Mouse (Mus musculus) CD4-positive, CD25-positive, alpha-beta regulatory T cell, adult 4 months (primary cell): ENCODE measurements around the gene Tagap1. TPM values are rescaled to one million over a fixed set of nuclear protein-coding genes. Genes with fewer than 3 reads are reported as not detected.
"Not testable (repeated sequence)": the region's sequence is repeated elsewhere in the genome, so short reads cannot be mapped to it uniquely, and the experiment has no call there.

ENCODE experiments used
- ATAC-seq: one replicate; pipeline ENCODE4 v1.8.0; 2017
- polyA plus RNA-seq, 2 experiments: library from polyadenylated mRNA; unstranded; fragments of 100-300 nt; shearing (Covaris generic); gene quantifications; one replicate each; pipeline ENCODE4 v1.2.1; 2017

The Tagap1 gene
- polyA plus RNA-seq, 2 experiments from 2014 or later: 52.7 to 56.8 TPM

- ATAC-seq: peak; percentile 86
Observed at GRCm38 (mm10) chr17:6961181-6962000, 435 bp upstream of the Tagap1 start.

- ATAC-seq: not testable (repeated sequence)
Observed at GRCm38 (mm10) chr17:6960349-6960748, 607 bp downstream of the Tagap1 start.

DNA sequence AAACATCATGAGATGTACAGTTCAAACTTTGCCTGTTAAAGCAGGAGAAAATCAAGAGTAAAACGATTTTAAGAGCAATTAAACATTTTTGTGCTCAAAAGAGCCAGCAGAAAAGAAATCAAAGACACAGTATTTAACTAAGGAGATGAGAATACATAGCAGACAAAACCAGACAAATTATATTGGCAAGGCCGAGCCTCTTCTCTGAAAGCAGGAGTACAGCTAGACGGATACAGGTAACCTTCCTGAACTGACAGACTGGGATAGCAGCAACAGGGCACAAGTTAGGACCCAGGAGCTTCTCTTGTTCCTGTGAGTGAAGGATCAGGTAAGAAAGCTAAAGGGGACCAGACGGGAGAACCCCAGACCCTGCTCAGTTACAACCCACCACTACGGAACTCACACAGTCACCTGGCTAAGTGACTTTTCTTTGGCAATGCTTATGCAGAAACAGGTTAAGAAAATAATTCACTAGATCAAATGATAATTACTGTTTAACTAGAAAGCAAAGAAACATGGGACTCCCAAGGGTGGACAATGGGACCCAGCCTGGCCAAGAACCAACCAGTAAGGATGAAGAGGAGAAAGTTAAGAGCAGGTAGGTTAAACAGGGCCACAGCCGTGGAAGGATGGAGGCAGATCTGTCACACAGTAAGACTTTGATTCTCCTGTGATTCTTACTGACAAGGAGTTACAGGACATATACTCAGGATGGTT is 1.3 kb downstream of the Tagap1 start:
- not testable (repeated sequence) for ATAC-seq

DNA sequence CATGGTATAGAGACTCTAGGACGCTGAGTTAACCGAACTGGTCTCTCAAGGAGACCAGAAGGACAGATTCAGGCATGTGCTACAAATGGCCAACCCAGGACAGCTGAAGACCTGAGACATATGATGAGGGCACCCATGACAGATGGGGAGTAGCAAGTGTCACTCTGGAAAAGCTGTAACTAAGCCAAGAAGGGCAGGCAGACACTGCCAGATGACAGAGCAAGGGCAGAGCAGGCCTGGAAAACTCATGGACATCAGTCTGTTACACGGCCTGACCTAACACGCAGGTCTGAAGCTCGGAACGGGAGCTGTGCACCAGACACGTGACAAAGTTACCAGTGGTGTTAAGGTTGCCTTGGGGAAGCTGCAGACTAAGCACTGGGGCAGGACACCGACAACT is 2.1 kb downstream of the Tagap1 start:
- not testable (repeated sequence) for ATAC-seq

DNA sequence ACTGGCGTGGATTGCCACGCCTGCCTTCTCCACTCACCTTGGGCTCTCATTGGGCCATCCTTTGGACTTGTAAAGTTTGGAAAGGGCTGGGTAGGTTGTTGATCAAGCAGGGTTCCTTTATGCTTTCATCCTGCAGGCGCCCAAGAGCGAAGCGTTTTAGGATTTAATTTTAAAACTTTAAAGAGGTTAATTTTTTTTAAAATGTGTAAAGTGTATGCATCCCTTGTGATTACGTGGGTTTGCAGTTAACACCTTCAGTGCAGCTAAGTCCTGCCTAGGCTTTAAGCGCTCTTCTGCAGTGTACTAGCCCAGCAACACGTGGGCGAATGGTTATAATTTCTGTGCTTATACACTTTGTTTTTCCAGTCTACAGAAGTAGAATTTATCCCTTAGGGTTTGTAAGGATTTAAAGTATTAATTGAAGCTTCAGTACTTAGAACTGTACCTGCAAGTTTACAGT is 12.2 kb downstream of the Tagap1 start:
- not testable (repeated sequence) for ATAC-seq

DNA sequence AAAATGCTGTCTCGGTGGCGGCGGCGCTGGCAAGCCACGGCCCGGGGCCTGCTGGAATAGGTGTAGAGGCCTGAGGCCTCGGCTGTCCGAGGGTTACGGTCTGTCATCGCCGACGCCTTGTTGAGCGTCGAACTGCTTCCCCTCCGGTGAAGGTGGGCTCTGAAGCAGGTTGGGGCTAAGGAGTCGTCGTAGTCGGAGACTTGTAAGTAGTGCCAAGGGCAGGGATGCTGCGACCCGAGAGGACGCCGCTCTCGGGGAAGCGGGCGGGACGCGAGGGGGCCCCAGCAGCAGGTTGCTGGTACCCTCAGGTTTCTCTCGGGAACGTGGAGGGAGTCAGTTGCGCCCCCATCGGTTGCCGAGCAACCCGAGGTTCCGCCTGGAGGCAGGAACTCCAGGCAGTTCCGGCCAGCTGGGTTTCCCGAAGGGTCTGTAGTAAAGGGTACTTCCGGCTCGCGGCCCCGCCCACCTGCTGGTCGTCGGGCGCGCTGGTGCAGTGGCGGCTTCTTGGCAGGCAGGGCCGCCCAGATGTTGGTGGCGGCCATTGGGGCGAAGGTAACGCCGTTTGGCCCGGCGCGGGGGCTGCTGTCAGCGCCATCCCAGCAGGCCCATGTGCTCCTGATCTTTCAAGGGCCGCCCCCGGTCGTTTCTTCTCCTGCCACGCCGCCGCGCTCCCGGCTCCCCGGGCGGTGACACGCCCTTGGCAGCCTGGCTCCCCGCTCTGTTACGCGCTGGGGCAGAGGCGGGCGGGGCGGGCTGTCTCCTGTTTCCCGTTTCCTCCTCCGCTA is 12.8 kb downstream of the Tagap1 start, which contains the start of gene Rsph3b:
Rsph3b (minus strand) TSS at position 699 of the 785 bp plus-strand sequence.
- ATAC-seq: peak; percentile 77

DNA sequence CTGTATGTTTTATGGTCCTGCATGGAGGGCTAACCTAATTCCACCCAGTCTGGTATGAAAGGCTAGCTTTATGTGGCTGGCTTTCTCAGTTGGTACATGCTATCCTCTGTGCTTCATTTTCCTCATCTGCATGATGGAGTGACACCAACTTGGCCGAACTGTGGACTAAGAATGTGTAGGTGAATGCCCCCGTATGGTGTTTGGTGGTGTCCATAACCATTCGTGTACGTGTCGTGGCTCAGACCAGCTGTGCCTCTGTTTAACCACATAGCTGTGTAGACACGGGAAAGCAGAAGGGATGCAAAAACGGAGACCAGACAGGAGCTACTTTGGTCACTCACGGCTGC is 13.3 kb downstream of the Tagap1 start:
- ATAC-seq: not testable (repeated sequence)

GRCm38 (mm10) chr17:6942560-6942959 is 18.4 kb downstream of the Tagap1 start:
- not testable (repeated sequence) for ATAC-seq

DNA sequence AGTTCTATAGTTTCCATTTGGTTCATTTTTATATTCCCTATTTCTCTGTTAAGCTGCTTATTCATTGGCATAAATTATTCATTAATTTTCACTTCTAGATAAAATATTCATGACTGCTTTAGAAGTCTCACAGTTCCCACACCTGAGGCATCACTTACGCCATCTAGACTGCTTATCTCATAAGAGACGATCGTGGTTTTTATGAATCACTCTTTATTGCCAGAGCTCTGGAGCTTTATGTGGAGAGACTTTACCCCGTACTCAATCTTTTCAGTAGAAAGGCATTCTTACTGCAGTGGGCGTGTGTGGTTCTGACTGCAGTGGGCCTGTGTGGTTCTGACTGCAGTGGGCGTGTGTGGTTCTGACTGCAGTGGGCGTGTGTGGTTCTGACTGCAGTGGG is 29.3 kb downstream of the Tagap1 start:
- ATAC-seq: not testable (repeated sequence)

- ATAC-seq: not testable (repeated sequence)
Observed at GRCm38 (mm10) chr17:6920351-6920894, 40.5 kb downstream of the Tagap1 start.

DNA sequence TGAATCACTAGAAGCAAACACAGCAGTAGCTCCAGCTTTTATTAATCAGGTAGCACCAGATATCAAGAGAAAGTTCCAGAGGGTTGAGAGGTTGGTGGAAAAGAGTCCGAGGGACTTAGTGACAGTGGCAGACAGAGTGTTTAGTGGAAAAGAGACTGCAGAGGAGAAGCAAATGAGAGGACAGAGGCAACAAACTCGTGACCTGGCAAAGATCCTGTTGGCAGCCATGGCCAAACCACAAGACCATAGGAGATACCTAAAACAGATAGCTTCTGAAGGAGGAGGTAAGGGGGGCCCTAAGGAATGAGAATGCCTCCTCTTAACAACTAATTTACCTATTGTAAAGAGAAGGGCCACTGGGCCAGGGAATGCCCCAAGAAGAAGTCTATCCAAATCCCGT is 41.6 kb downstream of the Tagap1 start:
- ATAC-seq: not testable (repeated sequence)

DNA sequence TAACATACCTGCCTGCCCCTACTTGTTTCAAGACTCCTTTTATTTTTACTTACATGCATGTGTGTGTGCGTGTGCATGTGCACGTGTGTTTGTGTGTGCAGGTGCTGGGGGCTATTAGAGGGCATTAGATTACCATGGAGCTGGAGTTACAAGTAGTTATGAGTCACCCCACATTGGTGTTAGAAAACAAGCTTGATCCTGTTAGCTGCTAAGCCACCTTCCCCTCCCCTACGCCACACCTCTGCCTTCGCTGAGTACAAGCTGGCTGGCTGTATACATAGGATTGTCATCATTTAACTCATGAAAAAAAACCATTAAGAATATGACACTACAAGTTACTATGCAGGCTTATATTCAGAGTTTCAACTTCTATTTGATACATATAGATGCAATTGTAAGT is 45.7 kb downstream of the Tagap1 start:
- not testable (repeated sequence) for ATAC-seq

GRCm38 (mm10) chr17:6914066-6914465 is 46.9 kb downstream of the Tagap1 start:
- ATAC-seq: not testable (repeated sequence)

Other genes with a start within 250 kb of the Tagap1 start
- 100 to 1,000 TPM; 110 to 136 TPM for gene Ezr, start 178.4 kb downstream of the Tagap1 start, polyA plus RNA-seq
- gene Rsph3b, start 12.5 kb downstream of the Tagap1 start, polyA plus RNA-seq: 10 to 100 TPM; 26.6 to 37.2 TPM
- 100 to 1,000 TPM; 316 to 396 TPM for gene Rnaset2b, start 9.5 kb upstream of the Tagap1 start, polyA plus RNA-seq
- gene Gm49721, start 17.7 kb upstream of the Tagap1 start, polyA plus RNA-seq: 1 to 10 TPM in 1 of 2 experiments, under 1 TPM in 1; 0.39 to 1.5 TPM
- gene Gm1604a, start 64.4 kb upstream of the Tagap1 start, polyA plus RNA-seq: not detected
- under 1 TPM; 0.58 to 0.87 TPM for gene Rps6ka2, start 209.0 kb upstream of the Tagap1 start, polyA plus RNA-seq